Mouse (Mus musculus) hindbrain, embryonic 13.5 days (tissue): ENCODE results near the gene Draxin. TPM values are rescaled to one million over a fixed set of nuclear protein-coding genes. Genes with fewer than 3 reads are reported as not detected.
"Not testable (repeated sequence)": the region's sequence is repeated elsewhere in the genome, so short reads cannot be mapped to it uniquely, and the experiment has no call there.

Experiments
- ATAC-seq: fragments of 200-750 bp; cut with Nextera tagmentation; 2 replicates; pipeline ENCODE4 v1.8.0; 2017; ENCODE audit warnings: moderate TSS enrichment; ENCODE audit not compliant: low FRiP score
- H3K27ac ChIP-seq: fragments of 300-500 bp; sonication (generic); 2 replicates; pipeline ENCODE4 v1.5.1; 2015; ENCODE audit warnings: inconsistent platforms, mild to moderate bottlenecking, moderate library complexity
- H3K27me3 ChIP-seq: fragments of 300-500 bp; sonication (generic); 2 replicates; pipeline ENCODE4 v1.6.1; 2015; ENCODE audit warnings: mild to moderate bottlenecking, inconsistent platforms
- H3K36me3 ChIP-seq: fragments of 300-500 bp; sonication (generic); 2 replicates; pipeline ENCODE4 v1.6.1; 2015; ENCODE audit warnings: mild to moderate bottlenecking, inconsistent platforms
- H3K4me1 ChIP-seq: fragments of 300-500 bp; sonication (generic); replicated peaks from 2 replicates; pipeline ENCODE4 v1.6.1; 2015; ENCODE audit warnings: inconsistent platforms
- H3K4me2 ChIP-seq: fragments of 300-500 bp; sonication (generic); 2 replicates; pipeline ENCODE4 v1.6.1; 2015; ENCODE audit warnings: inconsistent platforms, mild to moderate bottlenecking, moderate library complexity
- H3K4me3 ChIP-seq: fragments of 300-500 bp; sonication (generic); 2 replicates; pipeline ENCODE4 v1.5.1; 2015; ENCODE audit warnings: mild to moderate bottlenecking, inconsistent platforms
- H3K9ac ChIP-seq: fragments of 300-500 bp; sonication (generic); 2 replicates; pipeline ENCODE4 v1.6.1; 2015; ENCODE audit warnings: mild to moderate bottlenecking, inconsistent platforms
- H3K9me3 ChIP-seq: fragments of 300-500 bp; sonication (generic); 2 replicates; pipeline ENCODE4 v1.6.1; 2016; ENCODE audit warnings: inconsistent platforms
- WGBS: fragments of 180-500 bp; shearing (Covaris S2); methylation state at CpG from one replicate; pipeline ENCODE4 v1.1.7; 2015; 5-methylcytosine and 5-hydroxymethylcytosine counted together
- polyA plus RNA-seq: library from polyadenylated mRNA; unstranded; fragments of >200 nt; fragmentation: Nextera tagmentation; extraction: Ambion mirVana; gene quantifications from 2 replicates; pipeline ENCODE4 v1.2.1, GENCODE M21; 2015

Draxin gene
- 17.2 and 20.9 TPM in 2 replicates for polyA plus RNA-seq

GRCm38 (mm10) chr4:148130561-148131413, at the start of gene Draxin:
TSS of gene Draxin (minus strand) at chr4:148130698.
- H3K4me2 ChIP-seq = peak within 1 kb of the TSS; percentile 71
- H3K4me1 ChIP-seq = peaks cover 72% of the 10 kb centered on the region
- H3K27me3 ChIP-seq = 0 out of 2 replicates have a peak, but pooled peaks cover 6% of the 10 kb centered on the region
- peak within 1 kb of the TSS; percentile 85 for H3K4me3 ChIP-seq
- no peaks in the 10 kb centered on the region for H3K9me3 ChIP-seq
- H3K27ac ChIP-seq = peak within 1 kb of the TSS; percentile 99
- H3K36me3 ChIP-seq = peaks cover 5% of the 10 kb centered on the region; the same call in 1 of the 2 replicates
- under 1% methylated on average over 79 of the region's 87 CpGs for WGBS
- peak within 1 kb of the TSS; percentile 99 for H3K9ac ChIP-seq
- ATAC-seq = peak; percentile 70

- no peak overlapping the region for H3K4me2 ChIP-seq
- H3K36me3 ChIP-seq = no peaks in the 10 kb centered on the region
- no peak for ATAC-seq
- H3K27ac ChIP-seq = no peak overlapping the region
- H3K9me3 ChIP-seq = no peaks in the 10 kb centered on the region
- H3K4me1 ChIP-seq = peaks cover 49% of the 10 kb centered on the region
- H3K9ac ChIP-seq = 0 out of 2 replicates have a peak overlapping the region, but pooled peaks have one; percentile 8
- H3K4me3 ChIP-seq = no peak overlapping the region
- H3K27me3 ChIP-seq = peaks cover 32% of the 10 kb centered on the region
These were observed 47.2 kb upstream of the Draxin start for GRCm38 (mm10) chr4:148177716-148178115.

- H3K4me2 ChIP-seq, ATAC-seq, H3K27ac ChIP-seq, H3K9ac ChIP-seq, H3K4me3 ChIP-seq, H3K36me3 ChIP-seq, H3K9me3 ChIP-seq: not testable (repeated sequence)
- peaks cover 43% of the 10 kb centered on the region for H3K27me3 ChIP-seq
- H3K4me1 ChIP-seq = peaks cover 45% of the 10 kb centered on the region
- 76% methylated on average over 5 of the region's 6 CpGs for WGBS
These were observed 46.1 kb upstream of the Draxin start for GRCm38 (mm10) chr4:148176603-148177002.

GRCm38 (mm10) chr4:148174495-148174862, 44.0 kb upstream of the Draxin start:
- Histone ChIP-seq H3K4me2 (peak overlapping the region; percentile 53), H3K9ac (no peak overlapping the region; the same call in 1 of the 2 replicates), H3K4me3 (peak overlapping the region; percentile 26; the same call in 1 of the 2 replicates), H3K9me3 (no peaks in the 10 kb centered on the region), H3K36me3 (no peaks in the 10 kb centered on the region), H3K4me1 (peaks cover 45% of the 10 kb centered on the region), H3K27ac (peak overlapping the region; percentile 86), H3K27me3 (peaks cover 54% of the 10 kb centered on the region)
- no peak for ATAC-seq
- 8% methylated on average over 12 of the region's 12 CpGs for WGBS

GRCm38 (mm10) chr4:148173811-148174494, 43.5 kb upstream of the Draxin start:
- H3K9ac ChIP-seq = peak overlapping the region; percentile 51; the same call in 1 of the 2 replicates
- peak overlapping the region; percentile 86 for H3K27ac ChIP-seq
- H3K36me3 ChIP-seq = no peaks in the 10 kb centered on the region
- peaks cover 54% of the 10 kb centered on the region for H3K27me3 ChIP-seq
- peak overlapping the region; percentile 53 for H3K4me2 ChIP-seq
- under 1% methylated on average over 30 of the region's 30 CpGs for WGBS
- H3K4me1 ChIP-seq = peaks cover 45% of the 10 kb centered on the region
- peak; percentile 67 for ATAC-seq
- H3K4me3 ChIP-seq = peak overlapping the region; percentile 26
- no peaks in the 10 kb centered on the region for H3K9me3 ChIP-seq

GRCm38 (mm10) chr4:148171261-148171660, 40.8 kb upstream of the Draxin start:
- Histone ChIP-seq H3K27ac (no peak overlapping the region), H3K4me1 (peaks cover 39% of the 10 kb centered on the region), H3K9me3 (no peaks in the 10 kb centered on the region), H3K27me3 (peaks cover 47% of the 10 kb centered on the region), H3K36me3 (no peaks in the 10 kb centered on the region), H3K9ac (no peak overlapping the region), H3K4me2 (no peak overlapping the region), H3K4me3 (no peak overlapping the region)
- WGBS = 37% methylated on average over 3 of the region's 3 CpGs
- ATAC-seq = no peak

- ATAC-seq = no peak
- Histone ChIP-seq H3K27me3 (peaks cover 51% of the 10 kb centered on the region), H3K4me1 (peaks cover 39% of the 10 kb centered on the region), H3K9ac (no peak overlapping the region), H3K36me3 (no peaks in the 10 kb centered on the region), H3K4me2 (no peak overlapping the region), H3K4me3 (no peak overlapping the region), H3K27ac (no peak overlapping the region), H3K9me3 (no peaks in the 10 kb centered on the region)
- WGBS = 3% methylated on average over 2 of the region's 2 CpGs
These were observed 40.3 kb upstream of the Draxin start for GRCm38 (mm10) chr4:148170842-148171241.

GRCm38 (mm10) chr4:148169586-148169985, 39.1 kb upstream of the Draxin start:
- Histone ChIP-seq H3K4me3 (no peak overlapping the region), H3K27me3 (peaks cover 63% of the 10 kb centered on the region), H3K27ac (no peak overlapping the region), H3K4me2 (no peak overlapping the region), H3K9me3 (no peaks in the 10 kb centered on the region), H3K9ac (no peak overlapping the region), H3K4me1 (peaks cover 38% of the 10 kb centered on the region), H3K36me3 (no peaks in the 10 kb centered on the region)
- 26% methylated on average over 15 of the region's 15 CpGs for WGBS
- no peak for ATAC-seq

GRCm38 (mm10) chr4:148168287-148168686, 37.8 kb upstream of the Draxin start:
- Histone ChIP-seq H3K4me3 (no peak overlapping the region), H3K27me3 (peaks cover 70% of the 10 kb centered on the region)
- WGBS = 29% methylated on average over 7 of the region's 7 CpGs

GRCm38 (mm10) chr4:148166986-148167385, 36.5 kb upstream of the Draxin start:
- Histone ChIP-seq H3K4me1 (peaks cover 30% of the 10 kb centered on the region), H3K27me3 (peaks cover 70% of the 10 kb centered on the region), H3K9me3 (no peaks in the 10 kb centered on the region), H3K27ac (peak overlapping the region; percentile 70), H3K9ac (no peak overlapping the region), H3K4me2 (peak overlapping the region; percentile 32), H3K36me3 (no peaks in the 10 kb centered on the region), H3K4me3 (no peak overlapping the region)
- ATAC-seq = peak; percentile 22
- WGBS = 6% methylated on average over 3 of the region's 4 CpGs

More at GRCm38 (mm10) chr4:148168287-148168686, 37.8 kb upstream of the Draxin start:
- Histone ChIP-seq H3K4me1 (peaks cover 33% of the 10 kb centered on the region), H3K4me2 (no peak overlapping the region), H3K9ac (no peak overlapping the region), H3K36me3 (no peaks in the 10 kb centered on the region), H3K9me3 (no peaks in the 10 kb centered on the region), H3K27ac (no peak overlapping the region)
- no peak for ATAC-seq

GRCm38 (mm10) chr4:148166431-148166830, 35.9 kb upstream of the Draxin start:
- peak; percentile 49 for ATAC-seq
- 5% methylated on average over 10 of the region's 10 CpGs for WGBS
- H3K27ac ChIP-seq = peak overlapping the region; percentile 70
- H3K4me3 ChIP-seq = no peak overlapping the region
- peaks cover 70% of the 10 kb centered on the region for H3K27me3 ChIP-seq
- no peaks in the 10 kb centered on the region for H3K9me3 ChIP-seq
- H3K36me3 ChIP-seq = no peaks in the 10 kb centered on the region
- peak overlapping the region; percentile 32 for H3K4me2 ChIP-seq
- H3K9ac ChIP-seq = peak overlapping the region; percentile 20; the same call in 1 of the 2 replicates
- H3K4me1 ChIP-seq = peaks cover 30% of the 10 kb centered on the region

GRCm38 (mm10) chr4:148165551-148165950, 35.1 kb upstream of the Draxin start:
- Histone ChIP-seq H3K27ac (0 out of 2 replicates have a peak overlapping the region, but pooled peaks have one; percentile 35), H3K9me3 (no peaks in the 10 kb centered on the region), H3K36me3 (no peaks in the 10 kb centered on the region), H3K27me3 (peaks cover 78% of the 10 kb centered on the region), H3K9ac (no peak overlapping the region), H3K4me2 (no peak overlapping the region), H3K4me1 (peaks cover 38% of the 10 kb centered on the region), H3K4me3 (no peak overlapping the region)
- ATAC-seq = no peak
- 7% methylated on average over 17 of the region's 17 CpGs for WGBS
